Mouse (Mus musculus): Measurements from ENCODE around the gene Arid1b.

DNA sequence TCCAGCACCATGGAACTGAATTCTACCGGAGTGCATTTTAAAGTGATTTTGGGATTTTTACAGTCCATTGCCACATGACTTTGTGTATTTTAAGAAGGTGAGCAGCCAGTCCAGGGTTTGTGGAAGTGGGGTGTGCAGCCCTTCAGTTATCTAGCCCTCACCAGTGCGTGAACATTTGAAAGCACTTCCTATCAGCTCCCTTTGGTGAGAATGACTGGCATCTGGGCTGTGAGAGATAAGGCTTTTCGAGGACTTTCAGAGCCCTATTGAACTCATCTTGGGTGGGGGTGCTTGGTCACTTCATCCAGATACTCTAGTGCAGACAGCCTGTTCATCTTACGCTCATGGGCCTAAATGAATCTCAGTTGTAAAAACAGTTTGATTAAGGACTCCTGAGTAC lies 105.1 kb downstream of the Arid1b start:
- TF ChIP-seq CTCF (IDR thresholded peaks at IDR 0.05; ENCODE audit: low read depth, low read length) (no peak), POLR2A (IDR thresholded peaks at IDR 0.05; ENCODE audit: extremely low read depth, insufficient read depth, low read length) (no peak)
